Mouse (Mus musculus) liver, postnatal 0 days (tissue): ENCODE data around the gene Tex48.

Experiments used
- CTCF ChIP-seq: sonication (generic); IDR thresholded peaks from 2 replicates; pipeline ENCODE4 v1.5.1; 2016; ENCODE audit warnings: antibody characterized with exemption, low read depth
- EP300 ChIP-seq: IDR thresholded peaks from 2 replicates; pipeline ENCODE4 v1.6.1; 2016; ENCODE audit warnings: antibody characterized with exemption, low read depth, mild to moderate bottlenecking

DNA sequence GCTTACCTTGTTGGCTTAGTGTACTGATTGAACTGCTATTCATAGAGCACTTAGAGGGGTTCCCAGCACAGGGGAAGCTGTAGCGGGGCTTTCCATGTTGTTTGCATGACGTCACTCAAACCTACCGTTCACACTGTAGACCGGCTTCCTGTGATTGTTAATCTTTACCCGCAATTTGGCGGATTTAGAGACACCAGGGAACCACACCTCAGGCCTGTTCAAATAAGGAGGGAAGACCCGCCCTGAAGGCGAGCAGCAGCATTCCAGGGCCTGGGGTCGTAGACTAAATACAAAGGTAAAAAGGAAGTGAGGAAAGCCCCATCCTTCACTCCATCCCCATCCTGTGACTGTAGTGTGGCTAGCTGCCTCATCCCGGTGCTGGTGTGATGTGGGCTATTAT lies 27.0 kb downstream of the Tex48 start:
- TF ChIP-seq CTCF (no peak), EP300 (no peak)
